8 mouse cellular contexts compared by ENCODE assay signal in genomic region chr4:150730061-150730812, GRCm38 (mm10).
DNase-seq lines count a peak whose midpoint lies in the region; ATAC-seq and TF ChIP-seq lines count a peak whose summit lies in the region.

No protein-coding gene starts in this region.

- no peaks in the 10 kb centered on the region for H3K4me1 ChIP-seq in forebrain, postnatal 0 days (ENCODE audit: insufficient read depth)
- H3K4me1 ChIP-seq in hindbrain, embryonic 16.5 days (ENCODE audit: control insufficient read depth, insufficient read depth, low read depth, low read length), result peaks cover 8% of the 10 kb centered on the region
- peaks cover 15% of the 10 kb centered on the region; the same call in 1 of the 2 replicates for H3K4me1 ChIP-seq in liver, embryonic 12.5 days

- no peaks in the 10 kb centered on the region for H3K36me3 ChIP-seq in forebrain, postnatal 0 days (ENCODE audit: insufficient read depth)
- no peaks in the 10 kb centered on the region for H3K36me3 ChIP-seq in hindbrain, embryonic 16.5 days (ENCODE audit: control insufficient read depth, insufficient read depth, low read length)
- no peaks in the 10 kb centered on the region for H3K36me3 ChIP-seq in liver, embryonic 12.5 days

- H3K27me3 ChIP-seq in forebrain, postnatal 0 days (ENCODE audit: insufficient read depth, low read length), result no peaks in the 10 kb centered on the region
- H3K27me3 ChIP-seq in hindbrain, embryonic 16.5 days (replicated peaks; ENCODE audit: control insufficient read depth, insufficient read depth, low read length), result no peaks in the 10 kb centered on the region
- H3K27me3 ChIP-seq in liver, embryonic 12.5 days (replicated peaks), result no peaks in the 10 kb centered on the region

- no peak for TF ChIP-seq CTCF in forebrain, postnatal 0 days (IDR thresholded peaks at IDR 0.05; ENCODE audit: low read depth)

- WGBS in forebrain, postnatal 0 days, result 2% methylated on average over 12 of the region's 12 CpGs
- WGBS in hindbrain, embryonic 16.5 days, result 3% methylated on average over 12 of the region's 12 CpGs
- WGBS in liver, embryonic 12.5 days (ENCODE audit: insufficient replicate concordance), result 9% methylated on average over 12 of the region's 12 CpGs

- H3K4me2 ChIP-seq in forebrain, postnatal 0 days (ENCODE audit: low read depth), result no peak overlapping the region
- H3K4me2 ChIP-seq in hindbrain, embryonic 16.5 days (ENCODE audit: low read length), result no peak overlapping the region; the same call in 1 of the 2 replicates
- no peak overlapping the region for H3K4me2 ChIP-seq in liver, embryonic 12.5 days

- no peak overlapping the region for H3K9ac ChIP-seq in forebrain, postnatal 0 days
- no peak overlapping the region for H3K9ac ChIP-seq in hindbrain, embryonic 16.5 days (ENCODE audit: low read depth, low read length)
- H3K9ac ChIP-seq in liver, embryonic 12.5 days, result no peak overlapping the region

- ATAC-seq in forebrain, postnatal 0 days, result peak; percentile 45; the same call in 1 of the 2 replicates
- peak; percentile 67 for ATAC-seq in hindbrain, embryonic 16.5 days
- no peak for ATAC-seq in liver, embryonic 12.5 days

- peak; percentile 60 for DNase-seq in left cerebral cortex, adult 11 months (ENCODE audit: low spot score)
- no peak for DNase-seq in left cerebral cortex, postnatal 4 days
- DNase-seq in forebrain, postnatal 0 days, result peak; percentile 38
- peak; percentile 50 to 60 for DNase-seq in right cerebral cortex, adult 2 months (ENCODE audit: low spot score in 2 of 2)
- no peak for DNase-seq in adrenal gland, postnatal 14 days
- no peak for DNase-seq in MN1 (ENCODE audit: low spot score)

- intact Hi-C loops in left cerebral cortex, postnatal 4 days (cut with DNase I), result no loop called here

- no peak overlapping the region for H3K4me3 ChIP-seq in forebrain, postnatal 0 days (ENCODE audit: low read depth, low read length)
- H3K4me3 ChIP-seq in hindbrain, embryonic 16.5 days (ENCODE audit: low read length), result no peak overlapping the region
- H3K4me3 ChIP-seq in liver, embryonic 12.5 days, result no peak overlapping the region

- no peak overlapping the region for H3K27ac ChIP-seq in forebrain, postnatal 0 days (ENCODE audit: low read depth, low read length)
- peak overlapping the region; percentile 48 for H3K27ac ChIP-seq in hindbrain, embryonic 16.5 days (ENCODE audit: low read depth, low read length)
- H3K27ac ChIP-seq in liver, embryonic 12.5 days, result peak overlapping the region; percentile 26; the same call in 1 of the 2 replicates

- H3K9me3 ChIP-seq in forebrain, postnatal 0 days (ENCODE audit: low read length), result no peaks in the 10 kb centered on the region
- H3K9me3 ChIP-seq in hindbrain, embryonic 16.5 days (ENCODE audit: control insufficient read depth, low read length), result no peaks in the 10 kb centered on the region
- H3K9me3 ChIP-seq in liver, embryonic 12.5 days (replicated peaks), result no peaks in the 10 kb centered on the region

Comparison
In these comparisons a context has a peak if more than half of its experiments do, and no peak if none do; other contexts are left out.
1. DNase-seq: peak in left cerebral cortex, adult 11 months (single experiment), forebrain, postnatal 0 days (single experiment) and right cerebral cortex, adult 2 months (2 of 2); none in left cerebral cortex, postnatal 4 days (single experiment), adrenal gland, postnatal 14 days (single experiment) and MN1 (single experiment).